Mouse (Mus musculus): ENCODE measurements at regions not wholly inside any gene's neighbourhood (a gene's known extent, or its start where the extent isn't known, plus 50 kb on each side); places are given as distances from the start of the nearest gene placed in this dataset.
A peak's percentile ranks its signal among the peaks of the same experiment; 100 is the strongest.
"Not testable (repeated sequence)": the region's sequence is repeated elsewhere in the genome, so short reads cannot be mapped to it uniquely, and the experiment has no call there.

- not testable (repeated sequence) for ATAC-seq; H3K9me3 ChIP-seq (ENCODE audit: control insufficient read depth, low read length); H3K4me1 ChIP-seq (ENCODE audit: control insufficient read depth, insufficient read depth, low read depth, low read length); H3K27ac ChIP-seq (ENCODE audit: low read depth, low read length); H3K4me3 ChIP-seq (ENCODE audit: low read length); H3K4me2 ChIP-seq (ENCODE audit: low read length); H3K9ac ChIP-seq (ENCODE audit: low read depth, low read length); H3K36me3 ChIP-seq (ENCODE audit: control insufficient read depth, insufficient read depth, low read length); H3K27me3 ChIP-seq (replicated peaks; ENCODE audit: control insufficient read depth, insufficient read depth, low read length)
- 88% methylated on average over 8 of the region's 14 CpGs for WGBS
Observed at GRCm38 (mm10) chr6:47745856-47746255, 67.4 kb downstream of the Pdia4 start.

DNA sequence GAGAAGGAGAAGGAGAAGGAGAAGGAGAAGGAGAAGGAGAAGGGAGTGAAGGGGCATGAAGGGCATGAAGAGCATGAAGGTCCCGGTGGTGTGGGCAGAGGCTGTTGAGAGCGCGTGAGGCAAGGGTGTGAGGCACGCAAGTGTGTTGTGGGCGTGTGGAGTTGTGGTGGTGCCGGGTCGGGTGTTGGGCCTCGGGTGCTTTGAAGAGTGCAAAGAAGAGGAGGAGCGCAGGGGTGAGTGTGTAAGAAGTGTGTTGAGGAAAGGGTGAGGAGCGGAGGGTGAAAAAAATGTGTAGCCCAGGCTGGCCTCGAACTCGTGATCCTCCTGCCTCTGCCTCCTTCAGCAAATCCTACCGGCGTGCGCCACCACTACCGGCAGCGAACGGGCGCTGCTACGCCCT, 69.4 kb downstream of the Pdia4 start:
- WGBS: no CpG with 5 or more reads among the region's 20 CpGs
- H3K4me3 ChIP-seq (ENCODE audit: low read length); H3K27me3 ChIP-seq (replicated peaks; ENCODE audit: control insufficient read depth, insufficient read depth, low read length); H3K9ac ChIP-seq (ENCODE audit: low read depth, low read length); H3K4me1 ChIP-seq (ENCODE audit: control insufficient read depth, insufficient read depth, low read depth, low read length); H3K36me3 ChIP-seq (ENCODE audit: control insufficient read depth, insufficient read depth, low read length); ATAC-seq; H3K27ac ChIP-seq (ENCODE audit: low read depth, low read length); H3K9me3 ChIP-seq (ENCODE audit: control insufficient read depth, low read length): not testable (repeated sequence)
- peak overlapping the region; percentile 28; the same call in 1 of the 2 replicates for H3K4me2 ChIP-seq (ENCODE audit: low read length)

GRCm38 (mm10) chr6:47740216-47740615, 73.0 kb downstream of the Pdia4 start:
- H3K9me3 ChIP-seq (ENCODE audit: control insufficient read depth, low read length); H3K36me3 ChIP-seq (ENCODE audit: control insufficient read depth, insufficient read depth, low read length); H3K4me1 ChIP-seq (ENCODE audit: control insufficient read depth, insufficient read depth, low read depth, low read length); H3K27ac ChIP-seq (ENCODE audit: low read depth, low read length); ATAC-seq; H3K27me3 ChIP-seq (replicated peaks; ENCODE audit: control insufficient read depth, insufficient read depth, low read length): not testable (repeated sequence)
- H3K9ac ChIP-seq (ENCODE audit: low read depth, low read length): peak overlapping the region; percentile 38; the same call in 1 of the 2 replicates
- peak overlapping the region; percentile 37; the same call in 1 of the 2 replicates for H3K4me2 ChIP-seq (ENCODE audit: low read length)
- peak overlapping the region; percentile 40 for H3K4me3 ChIP-seq (ENCODE audit: low read length)
- 9% methylated on average over 17 of the region's 47 CpGs for WGBS

DNA sequence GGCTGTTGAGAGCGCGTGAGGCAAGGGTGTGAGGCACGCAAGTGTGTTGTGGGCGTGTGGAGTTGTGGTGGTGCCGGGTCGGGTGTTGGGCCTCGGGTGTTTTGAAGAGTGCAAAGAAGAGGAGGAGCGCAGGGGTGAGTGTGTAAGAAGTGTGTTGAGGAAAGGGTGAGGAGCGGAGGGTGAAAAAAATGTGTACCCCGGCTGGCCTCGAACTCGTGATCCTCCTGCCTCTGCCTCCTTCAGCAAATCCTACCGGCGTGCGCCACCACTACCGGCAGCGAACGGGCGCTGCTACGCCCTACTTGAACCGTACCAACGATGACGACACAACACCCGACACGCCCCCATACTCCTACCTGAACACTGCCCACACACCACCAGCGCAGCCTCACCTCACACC, 73.5 kb downstream of the Pdia4 start:
- not testable (repeated sequence) for H3K27ac ChIP-seq (ENCODE audit: low read depth, low read length); ATAC-seq
- H3K4me2 ChIP-seq (ENCODE audit: low read length): peak overlapping the region; percentile 28; the same call in 1 of the 2 replicates

GRCm38 (mm10) chr6:47737972-47738371, 75.3 kb downstream of the Pdia4 start:
- H3K4me3 ChIP-seq (ENCODE audit: low read length); H3K9me3 ChIP-seq (ENCODE audit: control insufficient read depth, low read length); H3K27ac ChIP-seq (ENCODE audit: low read depth, low read length); H3K27me3 ChIP-seq (replicated peaks; ENCODE audit: control insufficient read depth, insufficient read depth, low read length); H3K4me2 ChIP-seq (ENCODE audit: low read length); H3K4me1 ChIP-seq (ENCODE audit: control insufficient read depth, insufficient read depth, low read depth, low read length); H3K36me3 ChIP-seq (ENCODE audit: control insufficient read depth, insufficient read depth, low read length); ATAC-seq; H3K9ac ChIP-seq (ENCODE audit: low read depth, low read length): not testable (repeated sequence)
- no CpG with 5 or more reads among the region's 3 CpGs for WGBS

More for the DNA sequence above, 73.5 kb downstream of the Pdia4 start:
- 12% methylated on average over 9 of the region's 26 CpGs for WGBS
- H3K4me3 ChIP-seq (ENCODE audit: low read length); H3K4me1 ChIP-seq (ENCODE audit: control insufficient read depth, insufficient read depth, low read depth, low read length); H3K27me3 ChIP-seq (replicated peaks; ENCODE audit: control insufficient read depth, insufficient read depth, low read length); H3K36me3 ChIP-seq (ENCODE audit: control insufficient read depth, insufficient read depth, low read length); H3K9ac ChIP-seq (ENCODE audit: low read depth, low read length); H3K9me3 ChIP-seq (ENCODE audit: control insufficient read depth, low read length): not testable (repeated sequence)

All from hindbrain, embryonic 16.5 days (tissue).